Mouse (Mus musculus) G1E (cell line): ENCODE data around the gene Mrps26.

Experiments used
- CTCF ChIP-seq: IDR thresholded peaks from 2 replicates; pipeline ENCODE4 v1.5.1; 2012; ENCODE audit warnings: low read depth, low read length, inconsistent platforms, mixed read lengths
- GATA1 ChIP-seq: IDR thresholded peaks from 2 replicates; pipeline ENCODE4 v1.6.1; 2012; ENCODE audit warnings: borderline replicate concordance, low read length, inconsistent platforms, mixed read lengths
- GATA2 ChIP-seq: IDR thresholded peaks from 2 replicates; pipeline ENCODE4 v1.6.1; 2012; ENCODE audit warnings: low read depth, low read length, inconsistent platforms, borderline replicate concordance
- POLR2AphosphoS5 ChIP-seq: IDR thresholded peaks from 2 replicates; pipeline ENCODE4 v1.6.1; 2012; ENCODE audit warnings: low read depth, low read length, inconsistent platforms; ENCODE audit not compliant: insufficient replicate concordance
- TAL1 ChIP-seq: conservative IDR thresholded peaks from 2 replicates; pipeline ENCODE4 v1.6.1; 2012; ENCODE audit warnings: low read depth, low read length, inconsistent platforms, mixed read lengths

DNA sequence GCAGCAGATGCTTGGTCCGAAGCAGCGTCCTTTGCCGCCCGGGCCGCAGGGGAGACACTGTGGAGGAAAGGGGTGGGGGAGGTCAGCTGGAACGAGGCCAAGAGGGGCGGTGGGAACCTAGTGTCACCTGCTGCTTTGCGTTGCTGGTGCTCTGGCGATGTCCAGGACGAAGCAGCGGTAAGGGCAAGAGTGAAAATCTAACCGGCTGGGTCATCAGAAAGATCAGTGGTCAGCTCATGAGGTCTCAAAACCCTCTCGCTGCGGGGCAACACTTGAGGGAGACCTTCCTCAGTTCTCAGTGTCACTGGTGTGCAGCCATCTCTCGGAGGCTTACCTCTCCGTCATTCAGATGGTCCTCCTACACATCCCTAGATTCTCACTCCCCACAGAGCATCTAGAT, 17.7 kb downstream of the Mrps26 start:
- TF ChIP-seq CTCF (no peak), GATA1 (no peak), TAL1 (no peak), GATA2 (no peak), POLR2AphosphoS5 (no peak)
